Mouse (Mus musculus): ENCODE measurements at regions not wholly inside any gene's neighbourhood (a gene's known extent, or its start where the extent isn't known, plus 50 kb on each side); places are given as distances from the start of the nearest gene placed in this dataset.

DNA sequence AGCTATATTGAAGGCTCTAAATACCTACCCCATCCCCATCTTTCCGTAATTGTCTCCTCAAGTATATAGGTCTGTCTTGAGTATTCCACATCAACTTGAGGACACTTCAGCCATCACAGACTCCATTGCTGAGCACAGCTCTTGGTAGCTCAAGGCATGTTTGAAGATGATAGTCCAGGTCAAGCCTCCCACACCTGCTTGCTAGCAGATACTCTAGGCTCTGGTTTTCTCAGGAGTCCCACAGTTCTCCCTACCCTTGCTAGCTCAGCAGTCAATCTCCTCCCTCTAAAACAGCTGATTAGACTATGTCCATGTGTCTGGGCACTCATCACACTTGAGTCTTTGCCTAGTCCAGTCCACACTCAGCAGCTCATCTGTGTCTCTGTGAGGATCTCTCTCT, 213.3 kb upstream of the Shh start:
- Histone ChIP-seq H3K9ac (no peak overlapping the region), H3K4me2 (no peak overlapping the region), H3K9me3 (replicated peaks) (no peaks in the 10 kb centered on the region), H3K4me3 (no peak overlapping the region), H3K27ac (no peak overlapping the region), H3K4me1 (replicated peaks) (no peaks in the 10 kb centered on the region), H3K27me3 (no peaks in the 10 kb centered on the region), H3K36me3 (no peaks in the 10 kb centered on the region)
- 88% methylated on average over 1 of the region's 1 CpGs for WGBS
- no peak for ATAC-seq (replicated peaks; ENCODE audit: insufficient number of reproducible peaks, insufficient read depth, low FRiP score, low read depth)

DNA sequence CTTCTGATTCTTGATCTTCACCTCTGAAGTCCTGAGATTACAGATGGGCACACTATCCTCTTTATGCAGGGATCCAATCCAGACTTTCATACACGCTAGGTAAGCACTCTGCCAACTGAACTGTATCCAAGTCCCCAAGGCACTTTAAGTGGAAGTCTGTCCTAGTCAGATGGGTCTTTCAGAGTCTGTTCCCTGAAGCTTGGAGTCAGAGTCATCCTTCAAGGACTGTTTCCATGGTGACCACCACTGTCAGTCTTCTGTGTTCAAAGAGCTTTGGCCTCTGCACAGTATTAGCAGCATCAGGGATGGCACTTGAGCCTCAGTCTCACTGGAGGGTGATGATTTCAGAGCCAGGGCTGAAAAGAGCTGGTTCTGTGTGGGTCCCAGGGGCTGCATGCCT, 212.7 kb upstream of the Shh start:
- no peaks in the 10 kb centered on the region for H3K9me3 ChIP-seq (replicated peaks)
- no peaks in the 10 kb centered on the region for H3K4me1 ChIP-seq (replicated peaks)
- no peak overlapping the region for H3K9ac ChIP-seq
- no peak overlapping the region for H3K4me3 ChIP-seq
- H3K36me3 ChIP-seq: no peaks in the 10 kb centered on the region
- no peak overlapping the region for H3K4me2 ChIP-seq
- H3K27ac ChIP-seq: no peak overlapping the region
- no peaks in the 10 kb centered on the region for H3K27me3 ChIP-seq
- no peak for ATAC-seq (replicated peaks; ENCODE audit: insufficient number of reproducible peaks, insufficient read depth, low FRiP score, low read depth)
- 68% methylated on average over 1 of the region's 1 CpGs for WGBS

DNA sequence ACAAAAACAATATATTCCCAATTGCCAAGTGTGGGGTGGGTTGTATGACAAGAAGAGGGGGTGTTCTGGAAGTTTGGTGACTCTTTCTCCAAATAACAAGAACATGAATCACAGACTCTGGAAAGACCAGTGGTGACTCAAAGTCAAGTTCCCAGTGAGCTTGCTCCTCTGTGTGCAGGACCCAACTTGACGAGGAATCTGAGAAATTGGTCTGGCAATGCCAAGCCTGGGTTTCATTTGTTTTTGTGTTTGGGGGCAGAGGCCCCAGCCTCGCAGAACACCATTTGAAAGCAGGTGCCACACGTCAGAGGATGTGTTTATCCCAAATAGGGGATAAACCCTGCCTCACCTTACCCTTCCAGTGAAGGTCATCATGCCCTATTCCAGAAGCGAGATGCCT, 163.1 kb upstream of the Shh start:
- no peak overlapping the region for H3K9ac ChIP-seq
- H3K9me3 ChIP-seq (replicated peaks): no peaks in the 10 kb centered on the region
- H3K27me3 ChIP-seq: no peaks in the 10 kb centered on the region
- H3K4me1 ChIP-seq (replicated peaks): no peaks in the 10 kb centered on the region
- no peak overlapping the region for H3K4me3 ChIP-seq
- 72% methylated on average over 4 of the region's 4 CpGs for WGBS
- ATAC-seq (replicated peaks; ENCODE audit: insufficient number of reproducible peaks, insufficient read depth, low FRiP score, low read depth): no peak
- H3K27ac ChIP-seq: no peak overlapping the region
- no peak overlapping the region for H3K4me2 ChIP-seq
- no peaks in the 10 kb centered on the region for H3K36me3 ChIP-seq

DNA sequence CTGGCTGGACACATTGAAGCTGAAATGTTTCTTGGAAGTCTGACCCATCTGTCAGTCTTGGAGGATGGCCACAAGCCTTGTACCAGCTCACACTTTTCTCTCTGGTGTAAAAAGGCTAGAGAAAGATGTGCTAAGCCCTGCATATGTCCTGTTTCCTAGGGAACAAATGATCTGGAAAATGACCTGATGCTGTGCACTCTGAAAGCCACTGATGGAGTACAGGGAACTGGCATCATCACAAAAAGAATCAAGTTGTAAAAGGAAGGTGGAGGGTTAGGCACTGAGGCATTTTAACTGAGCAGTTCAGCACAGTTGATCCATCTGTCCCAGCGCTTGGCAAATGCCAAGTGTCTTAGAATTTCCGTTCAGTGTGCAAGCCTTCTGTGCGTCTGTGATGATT, 144.8 kb upstream of the Shh start:
- ATAC-seq (replicated peaks; ENCODE audit: insufficient number of reproducible peaks, insufficient read depth, low FRiP score, low read depth): no peak
- H3K36me3 ChIP-seq: no peaks in the 10 kb centered on the region
- no peak overlapping the region for H3K4me3 ChIP-seq
- no peaks in the 10 kb centered on the region for H3K4me1 ChIP-seq (replicated peaks)
- no peaks in the 10 kb centered on the region for H3K9me3 ChIP-seq (replicated peaks)
- no peak overlapping the region for H3K9ac ChIP-seq
- H3K27me3 ChIP-seq: no peaks in the 10 kb centered on the region
- WGBS: 82% methylated on average over 3 of the region's 3 CpGs
- no peak overlapping the region for H3K4me2 ChIP-seq
- no peak overlapping the region for H3K27ac ChIP-seq

DNA sequence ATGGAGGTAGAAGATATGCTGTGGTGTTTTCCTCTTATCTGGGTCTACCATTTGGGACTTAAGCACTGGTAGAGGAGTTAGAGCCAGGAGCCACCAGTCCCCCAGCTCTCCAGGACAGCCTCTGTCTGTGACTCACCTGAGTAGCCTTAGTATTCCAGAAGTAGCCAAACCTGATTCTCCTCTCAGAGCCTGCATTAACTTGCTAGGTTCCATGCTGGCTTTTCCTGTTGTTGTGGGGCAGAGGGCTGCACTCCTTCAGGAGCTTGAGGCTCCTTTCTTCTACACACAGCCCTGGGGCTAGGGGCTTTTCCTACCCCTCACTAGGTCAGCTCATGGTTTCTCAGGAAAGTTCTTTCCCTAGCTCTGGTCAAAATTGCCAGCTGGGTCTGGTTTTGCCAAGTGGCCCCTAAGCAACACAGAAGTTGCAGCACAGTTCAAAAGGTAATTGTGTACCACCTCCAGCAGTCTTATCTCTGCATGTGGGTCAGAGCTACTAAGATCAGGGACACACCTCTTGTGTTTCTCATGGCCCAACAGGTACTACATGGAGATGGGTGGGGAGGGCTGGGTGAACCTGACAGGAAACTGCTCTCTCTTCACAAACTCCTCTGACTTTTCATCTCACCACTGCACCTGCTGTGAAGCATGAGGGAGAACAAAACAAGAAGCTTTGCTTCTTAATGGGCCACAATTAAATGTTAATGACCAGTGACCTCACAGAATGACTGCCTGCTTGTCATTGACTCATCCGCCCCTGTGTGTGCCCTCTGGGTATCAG, 129.7 kb upstream of the Shh start:
- Histone ChIP-seq H3K27me3 (no peaks in the 10 kb centered on the region), H3K9me3 (replicated peaks) (no peaks in the 10 kb centered on the region), H3K4me2 (no peak overlapping the region), H3K9ac (no peak overlapping the region), H3K4me3 (no peak overlapping the region), H3K27ac (no peak overlapping the region), H3K4me1 (replicated peaks) (no peaks in the 10 kb centered on the region), H3K36me3 (no peaks in the 10 kb centered on the region)
- ATAC-seq (replicated peaks; ENCODE audit: insufficient number of reproducible peaks, insufficient read depth, low FRiP score, low read depth): no peak
- 48% methylated on average over 1 of the region's 1 CpGs for WGBS

DNA sequence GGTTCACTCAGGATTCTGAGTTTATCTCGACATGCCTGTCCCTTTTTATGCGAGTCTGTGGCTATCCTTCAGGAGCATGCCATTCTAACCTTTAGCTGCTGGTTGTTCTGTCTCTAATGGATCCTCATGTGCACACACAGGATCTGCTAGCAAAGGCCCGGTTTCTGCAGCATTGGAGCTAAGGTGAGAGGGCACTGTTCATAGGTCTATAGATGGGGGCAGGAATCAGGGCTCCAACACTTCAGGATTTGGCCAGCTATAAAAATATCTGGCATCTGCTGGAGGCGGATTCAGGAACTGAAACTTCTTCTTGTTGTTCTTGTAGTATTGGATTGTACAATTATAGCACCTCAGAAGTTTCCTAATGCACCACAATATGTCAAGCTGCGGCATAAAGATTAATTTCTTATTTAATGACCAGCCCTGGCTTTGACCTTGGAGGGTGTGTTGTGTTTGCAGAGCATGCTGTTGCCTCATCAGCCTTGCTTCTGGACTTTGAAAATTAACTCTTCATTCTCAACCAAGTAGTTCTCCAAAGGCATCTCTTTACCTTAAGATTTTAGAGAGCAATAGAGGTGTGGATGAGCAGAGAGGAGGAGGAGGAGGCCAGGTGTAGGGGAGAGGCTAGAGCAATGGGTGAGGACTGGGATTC, 104.4 kb upstream of the Shh start:
- Histone ChIP-seq H3K27me3 (no peaks in the 10 kb centered on the region), H3K9me3 (replicated peaks) (no peaks in the 10 kb centered on the region), H3K36me3 (no peaks in the 10 kb centered on the region), H3K27ac (no peak overlapping the region), H3K4me2 (no peak overlapping the region), H3K4me3 (no peak overlapping the region), H3K9ac (no peak overlapping the region), H3K4me1 (replicated peaks) (no peaks in the 10 kb centered on the region)
- WGBS: 72% methylated on average over 5 of the region's 5 CpGs
- no peak for ATAC-seq (replicated peaks; ENCODE audit: insufficient number of reproducible peaks, insufficient read depth, low FRiP score, low read depth)

DNA sequence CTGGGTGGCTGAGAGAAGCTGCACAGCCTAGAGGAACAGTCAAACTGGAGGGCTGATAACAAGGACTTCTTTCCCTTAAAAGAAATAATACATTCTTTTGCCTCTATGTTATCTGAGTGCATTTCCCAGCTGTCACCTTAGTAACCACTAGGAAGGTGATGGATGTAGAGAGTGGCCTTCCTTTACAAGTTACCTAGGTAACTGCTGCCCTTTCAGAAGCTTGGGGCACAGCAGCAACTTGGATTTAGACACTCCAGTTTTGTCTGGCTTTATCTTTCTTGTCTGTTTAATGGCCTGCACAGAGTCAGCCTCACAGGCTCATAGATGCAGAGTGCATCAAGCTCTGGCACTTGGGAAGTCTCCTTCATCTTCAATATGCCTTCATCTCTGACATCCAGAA, 101.4 kb upstream of the Shh start:
- H3K27me3 ChIP-seq: no peaks in the 10 kb centered on the region
- no peak overlapping the region for H3K27ac ChIP-seq
- H3K4me1 ChIP-seq (replicated peaks): no peaks in the 10 kb centered on the region
- H3K9ac ChIP-seq: no peak overlapping the region
- H3K36me3 ChIP-seq: no peaks in the 10 kb centered on the region
- ATAC-seq (replicated peaks; ENCODE audit: insufficient number of reproducible peaks, insufficient read depth, low FRiP score, low read depth): no peak
- no peak overlapping the region for H3K4me3 ChIP-seq
- H3K4me2 ChIP-seq: no peak overlapping the region
- no peaks in the 10 kb centered on the region for H3K9me3 ChIP-seq (replicated peaks)

DNA sequence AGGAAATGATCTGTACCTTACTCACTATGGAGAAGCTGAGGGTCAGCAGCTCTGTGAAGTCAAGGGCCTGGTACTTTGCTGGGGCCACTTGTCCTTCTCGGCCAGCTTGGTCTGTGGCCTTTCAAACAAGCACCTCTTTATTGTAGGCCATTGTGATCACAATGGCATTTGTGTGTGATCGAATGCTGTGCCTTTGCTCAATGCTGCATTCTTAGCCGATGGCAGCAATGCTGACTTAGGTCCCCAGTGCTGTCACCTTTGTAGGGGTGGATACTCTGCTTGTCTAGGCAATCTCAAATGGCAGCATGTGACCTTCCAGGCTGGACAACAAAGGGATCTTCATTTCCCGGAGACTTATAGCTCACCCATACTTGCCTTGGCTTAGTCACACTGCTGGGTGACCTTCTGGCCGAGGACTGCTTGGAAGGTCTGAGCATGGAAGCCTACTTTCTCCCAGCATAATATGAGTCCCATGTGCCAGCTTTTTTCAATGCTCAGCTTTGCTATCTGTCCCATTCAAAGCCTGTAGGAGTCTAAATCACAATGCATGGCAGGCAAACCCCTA, 100.4 kb upstream of the Shh start:
- WGBS: 77% methylated on average over 5 of the region's 5 CpGs
- ATAC-seq (replicated peaks; ENCODE audit: insufficient number of reproducible peaks, insufficient read depth, low FRiP score, low read depth): no peak
- no peak overlapping the region for H3K4me2 ChIP-seq
- H3K9me3 ChIP-seq (replicated peaks): no peaks in the 10 kb centered on the region
- H3K9ac ChIP-seq: no peak overlapping the region
- H3K4me3 ChIP-seq: no peak overlapping the region
- H3K36me3 ChIP-seq: no peaks in the 10 kb centered on the region
- H3K4me1 ChIP-seq (replicated peaks): no peaks in the 10 kb centered on the region
- no peak overlapping the region for H3K27ac ChIP-seq
- no peaks in the 10 kb centered on the region for H3K27me3 ChIP-seq

DNA sequence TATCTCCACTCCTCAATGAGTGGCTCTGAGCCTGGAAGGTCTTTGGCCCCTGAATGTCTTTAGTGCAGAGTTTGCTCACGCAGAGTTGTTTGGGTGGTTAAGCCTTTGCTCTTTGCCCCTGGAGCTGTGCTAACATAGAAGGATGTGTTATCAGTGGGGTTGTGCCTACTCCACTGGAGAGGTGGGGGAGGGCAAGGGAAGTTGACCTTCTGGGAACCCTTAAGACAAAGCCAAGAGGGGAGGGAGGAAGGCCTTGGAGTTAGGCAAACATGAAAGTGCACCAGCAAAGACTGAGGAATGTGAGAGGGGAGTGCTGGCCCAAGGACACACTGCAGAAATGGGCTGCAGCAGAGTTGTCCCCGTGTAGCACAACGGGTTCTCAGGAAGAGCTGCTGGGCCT, 96.3 kb upstream of the Shh start:
- Histone ChIP-seq H3K4me2 (no peak overlapping the region), H3K4me3 (no peak overlapping the region), H3K27me3 (no peaks in the 10 kb centered on the region), H3K4me1 (replicated peaks) (no peaks in the 10 kb centered on the region), H3K27ac (no peak overlapping the region), H3K36me3 (no peaks in the 10 kb centered on the region), H3K9ac (no peak overlapping the region), H3K9me3 (replicated peaks) (no peaks in the 10 kb centered on the region)
- ATAC-seq (replicated peaks; ENCODE audit: insufficient number of reproducible peaks, insufficient read depth, low FRiP score, low read depth): no peak
- WGBS: 25% methylated on average over 3 of the region's 3 CpGs

DNA sequence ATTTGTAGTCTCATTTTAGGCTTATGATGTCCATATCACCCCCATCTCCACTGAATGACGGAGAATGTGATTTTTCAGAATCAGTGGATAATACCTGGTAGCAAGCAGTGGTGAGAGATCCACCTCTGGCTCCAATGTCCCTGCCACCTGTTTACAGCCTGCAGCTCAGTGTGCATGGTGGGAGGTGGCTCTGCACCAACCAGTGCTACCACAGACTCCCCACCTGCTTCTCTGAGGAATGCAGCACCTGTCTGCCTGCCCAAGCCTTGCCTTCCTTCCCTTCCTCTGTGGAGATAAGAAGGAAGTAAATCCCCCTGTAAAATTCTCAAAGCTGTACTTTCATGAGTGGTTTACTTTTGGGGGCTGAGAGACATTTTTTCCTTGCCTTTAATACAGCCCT, 95.9 kb upstream of the Shh start:
- 78% methylated on average over 1 of the region's 1 CpGs for WGBS

DNA sequence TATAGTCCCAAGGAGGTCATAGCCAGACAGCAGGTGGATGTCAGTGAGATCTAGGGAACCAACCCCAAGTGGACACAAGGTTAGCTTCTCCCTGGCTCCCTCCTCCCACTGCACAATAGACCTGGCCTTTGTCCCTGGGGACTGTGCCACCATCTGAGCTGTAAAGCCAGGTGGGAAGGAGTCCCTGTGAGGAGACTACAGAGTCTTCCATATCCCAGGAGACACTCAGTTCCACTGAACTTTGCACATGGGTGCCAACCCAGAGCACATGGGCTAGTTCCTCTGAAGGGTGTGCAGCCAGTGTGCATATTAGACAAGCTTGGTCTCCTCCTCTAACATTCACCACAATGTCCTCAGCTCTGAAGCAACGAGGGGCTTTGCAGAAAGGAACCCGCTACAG, 86.5 kb upstream of the Shh start:
- Histone ChIP-seq H3K4me2 (no peak overlapping the region), H3K4me1 (replicated peaks) (no peaks in the 10 kb centered on the region), H3K27me3 (no peaks in the 10 kb centered on the region), H3K4me3 (no peak overlapping the region), H3K9me3 (replicated peaks) (no peaks in the 10 kb centered on the region), H3K36me3 (no peaks in the 10 kb centered on the region), H3K27ac (no peak overlapping the region), H3K9ac (no peak overlapping the region)
- WGBS: 87% methylated on average over 2 of the region's 2 CpGs
- no peak for ATAC-seq (replicated peaks; ENCODE audit: insufficient number of reproducible peaks, insufficient read depth, low FRiP score, low read depth)

More for the DNA sequence above, 95.9 kb upstream of the Shh start:
- Histone ChIP-seq H3K27me3 (no peaks in the 10 kb centered on the region), H3K9ac (no peak overlapping the region), H3K4me1 (replicated peaks) (no peaks in the 10 kb centered on the region), H3K36me3 (no peaks in the 10 kb centered on the region), H3K27ac (no peak overlapping the region), H3K9me3 (replicated peaks) (no peaks in the 10 kb centered on the region), H3K4me3 (no peak overlapping the region), H3K4me2 (no peak overlapping the region)
- ATAC-seq (replicated peaks; ENCODE audit: insufficient number of reproducible peaks, insufficient read depth, low FRiP score, low read depth): no peak

All from heart, embryonic 15.5 days (tissue).